Mouse (Mus musculus): ENCODE results near the gene Galnt7. TPM values are rescaled to one million over a fixed set of nuclear protein-coding genes. Genes with fewer than 3 reads are reported as not detected.

The Galnt7 gene
- polyA plus RNA-seq, 2 experiments: 2.5 to 4.4 TPM

DNA sequence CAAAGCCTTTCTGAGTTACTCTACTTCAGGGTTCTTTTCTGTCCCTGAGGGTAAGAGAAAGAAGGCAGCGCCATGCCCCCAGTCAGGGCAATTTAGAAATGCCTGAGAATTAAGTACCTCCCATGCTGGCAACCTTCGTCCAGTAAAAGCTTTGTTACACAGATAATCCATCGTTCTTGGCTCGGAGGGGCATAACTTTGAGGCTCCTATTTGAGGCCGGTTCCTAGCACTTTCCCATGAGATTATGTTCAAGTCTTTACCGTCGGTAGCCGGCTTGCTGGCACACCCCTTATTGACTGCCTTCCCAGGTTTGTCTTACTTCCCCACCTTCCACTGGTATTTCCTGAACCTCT, 154.4 kb downstream of the Galnt7 start:
- Histone ChIP-seq H3K9me3 (ENCODE audit: control insufficient read depth, low read length) (no peaks in the 10 kb centered on the region), H3K36me3 (replicated peaks; ENCODE audit: control insufficient read depth, insufficient read depth, low read depth) (no peaks in the 10 kb centered on the region), H3K27ac (no peak overlapping the region), H3K4me1 (replicated peaks; ENCODE audit: control insufficient read depth in 2 of 2, insufficient read depth in 2 of 2, low read length in 1 of 2) (no peaks in the 10 kb centered on the region), H3K4me3 (ENCODE audit: insufficient read depth in 1 of 2, low read depth in 2 of 2, low read length in 2 of 2) (no peak overlapping the region), H3K4me2 (ENCODE audit: low read depth) (no peak overlapping the region), H3K9ac (replicated peaks) (no peak overlapping the region), H3K27me3 (ENCODE audit: control insufficient read depth, insufficient read depth, low read length) (no peaks in the 10 kb centered on the region)
- TF ChIP-seq EP300 (IDR thresholded peaks at IDR 0.05; ENCODE audit: low read depth): no peak
- no peak for ATAC-seq (ENCODE audit: insufficient read depth)
- no peak for DNase-seq (ENCODE audit: low read depth in 3 of 3, low spot score in 3 of 3)
- WGBS (ENCODE audit: insufficient replicate concordance): 75% methylated on average over 8 of the region's 8 CpGs

DNA sequence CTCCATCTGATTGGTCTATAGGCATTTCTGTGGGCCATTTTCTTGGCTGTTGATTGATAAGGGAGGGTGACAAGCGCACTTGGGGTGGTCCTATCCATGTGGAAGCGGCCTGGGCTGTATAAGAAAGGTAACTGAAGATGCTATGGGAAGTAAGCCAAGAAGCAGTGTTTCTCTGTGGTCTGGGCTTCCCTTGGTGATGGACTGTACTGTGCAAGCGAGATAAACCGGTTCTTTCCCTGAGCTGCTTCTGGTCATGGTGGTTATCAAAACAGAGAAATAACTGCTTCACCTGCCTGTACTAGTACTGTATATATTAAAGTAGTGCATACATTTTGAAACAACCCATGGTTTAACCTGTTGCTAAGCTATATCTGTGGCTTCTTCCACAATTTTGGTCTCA, 161.0 kb downstream of the Galnt7 start:
- DNase-seq (ENCODE audit: low read depth in 3 of 3, low spot score in 3 of 3): no peak
- Histone ChIP-seq H3K27me3 (ENCODE audit: control insufficient read depth, insufficient read depth, low read length) (no peaks in the 10 kb centered on the region), H3K4me1 (replicated peaks; ENCODE audit: control insufficient read depth in 2 of 2, insufficient read depth in 2 of 2, low read length in 1 of 2) (peaks cover 5 to 13% of the 10 kb centered on the region in 2 experiments; a peak in 3 of 4 replicates), H3K27ac (no peak overlapping the region), H3K4me2 (ENCODE audit: low read depth) (no peak overlapping the region), H3K9ac (replicated peaks) (no peak overlapping the region), H3K9me3 (ENCODE audit: control insufficient read depth, low read length) (no peaks in the 10 kb centered on the region), H3K4me3 (ENCODE audit: insufficient read depth in 1 of 2, low read depth in 2 of 2, low read length in 2 of 2) (no peak overlapping the region), H3K36me3 (replicated peaks; ENCODE audit: control insufficient read depth, insufficient read depth, low read depth) (no peaks in the 10 kb centered on the region)
- WGBS (ENCODE audit: insufficient replicate concordance): 29% methylated on average over 4 of the region's 4 CpGs
- no peak for ATAC-seq (ENCODE audit: insufficient read depth)
- peak; percentile 40; the same call in 1 of the 2 replicates for TF ChIP-seq EP300 (IDR thresholded peaks at IDR 0.05; ENCODE audit: low read depth)
- TF ChIP-seq CTCF (IDR thresholded peaks at IDR 0.05; ENCODE audit: low read depth): no peak

GRCm38 (mm10) chr8:57489896-57490295, 162.9 kb downstream of the Galnt7 start:
- Histone ChIP-seq H3K27ac (no peak overlapping the region), H3K27me3 (ENCODE audit: control insufficient read depth, insufficient read depth, low read length) (no peaks in the 10 kb centered on the region), H3K4me1 (replicated peaks; ENCODE audit: control insufficient read depth in 2 of 2, insufficient read depth in 2 of 2, low read length in 1 of 2) (peaks cover 8 to 15% of the 10 kb centered on the region in 2 experiments; a peak in 3 of 4 replicates), H3K36me3 (replicated peaks; ENCODE audit: control insufficient read depth, insufficient read depth, low read depth) (no peaks in the 10 kb centered on the region; the same call in 1 of the 2 replicates), H3K9ac (replicated peaks) (no peak overlapping the region), H3K9me3 (ENCODE audit: control insufficient read depth, low read length) (no peaks in the 10 kb centered on the region), H3K4me3 (ENCODE audit: insufficient read depth in 1 of 2, low read depth in 2 of 2, low read length in 2 of 2) (no peak overlapping the region), H3K4me2 (ENCODE audit: low read depth) (no peak overlapping the region)
- no peak for ATAC-seq (ENCODE audit: insufficient read depth)
- DNase-seq (ENCODE audit: low read depth in 3 of 3, low spot score in 3 of 3): no peak
- TF ChIP-seq CTCF (IDR thresholded peaks at IDR 0.05; ENCODE audit: low read depth) (no peak), EP300 (IDR thresholded peaks at IDR 0.05; ENCODE audit: low read depth) (no peak)

GRCm38 (mm10) chr8:57489366-57489765, 163.5 kb downstream of the Galnt7 start:
- ATAC-seq (ENCODE audit: insufficient read depth): no peak
- no peak overlapping the region for H3K9ac ChIP-seq (replicated peaks)
- WGBS (ENCODE audit: insufficient replicate concordance): 63% methylated on average over 1 of the region's 1 CpGs

GRCm38 (mm10) chr8:57488312-57488765, 164.5 kb downstream of the Galnt7 start:
- DNase-seq (ENCODE audit: low read depth in 3 of 3, low spot score in 3 of 3) (peak; percentile 66 to 67 (median 67)), ATAC-seq (ENCODE audit: insufficient read depth) (peak; percentile 50; the same call in 1 of the 2 replicates)
- TF ChIP-seq CTCF (IDR thresholded peaks at IDR 0.05; ENCODE audit: low read depth): no peak
- no peak for TF ChIP-seq EP300 (IDR thresholded peaks at IDR 0.05; ENCODE audit: low read depth)
- WGBS (ENCODE audit: insufficient replicate concordance): under 1% methylated on average over 25 of the region's 25 CpGs
- no peaks in the 10 kb centered on the region for H3K27me3 ChIP-seq (ENCODE audit: control insufficient read depth, insufficient read depth, low read length)
- peak overlapping the region; percentile 70 for H3K9ac ChIP-seq (replicated peaks)
- H3K27ac ChIP-seq: peak overlapping the region; percentile 82
- peak overlapping the region; percentile 94 to 97 for H3K4me3 ChIP-seq (ENCODE audit: insufficient read depth in 1 of 2, low read depth in 2 of 2, low read length in 2 of 2)
- H3K9me3 ChIP-seq (ENCODE audit: control insufficient read depth, low read length): no peaks in the 10 kb centered on the region
- H3K4me2 ChIP-seq (ENCODE audit: low read depth): peak overlapping the region; percentile 95
- H3K4me1 ChIP-seq (replicated peaks; ENCODE audit: control insufficient read depth in 2 of 2, insufficient read depth in 2 of 2, low read length in 1 of 2): peaks cover 8 to 15% of the 10 kb centered on the region in 2 experiments; a peak in 3 of 4 replicates
- no peaks in the 10 kb centered on the region; the same call in none of the 2 replicates for H3K36me3 ChIP-seq (replicated peaks; ENCODE audit: control insufficient read depth, insufficient read depth, low read depth)

More at GRCm38 (mm10) chr8:57489366-57489765, 163.5 kb downstream of the Galnt7 start:
- no peaks in the 10 kb centered on the region; the same call in 1 of the 2 replicates for H3K36me3 ChIP-seq (replicated peaks; ENCODE audit: control insufficient read depth, insufficient read depth, low read depth)
- peaks cover 8 to 15% of the 10 kb centered on the region in 2 experiments; a peak in 3 of 4 replicates for H3K4me1 ChIP-seq (replicated peaks; ENCODE audit: control insufficient read depth in 2 of 2, insufficient read depth in 2 of 2, low read length in 1 of 2)
- H3K27me3 ChIP-seq (ENCODE audit: control insufficient read depth, insufficient read depth, low read length): no peaks in the 10 kb centered on the region
- no peaks in the 10 kb centered on the region for H3K9me3 ChIP-seq (ENCODE audit: control insufficient read depth, low read length)
- no peak for TF ChIP-seq EP300 (IDR thresholded peaks at IDR 0.05; ENCODE audit: low read depth)
- TF ChIP-seq CTCF (IDR thresholded peaks at IDR 0.05; ENCODE audit: low read depth): no peak
- H3K4me2 ChIP-seq (ENCODE audit: low read depth): no peak overlapping the region
- H3K4me3 ChIP-seq (ENCODE audit: insufficient read depth in 1 of 2, low read depth in 2 of 2, low read length in 2 of 2): no peak overlapping the region
- no peak overlapping the region for H3K27ac ChIP-seq
- no peak for DNase-seq (ENCODE audit: low read depth in 3 of 3, low spot score in 3 of 3)
